ENCODE assay signal across 21 mouse cellular contexts in the genomic region with DNA sequence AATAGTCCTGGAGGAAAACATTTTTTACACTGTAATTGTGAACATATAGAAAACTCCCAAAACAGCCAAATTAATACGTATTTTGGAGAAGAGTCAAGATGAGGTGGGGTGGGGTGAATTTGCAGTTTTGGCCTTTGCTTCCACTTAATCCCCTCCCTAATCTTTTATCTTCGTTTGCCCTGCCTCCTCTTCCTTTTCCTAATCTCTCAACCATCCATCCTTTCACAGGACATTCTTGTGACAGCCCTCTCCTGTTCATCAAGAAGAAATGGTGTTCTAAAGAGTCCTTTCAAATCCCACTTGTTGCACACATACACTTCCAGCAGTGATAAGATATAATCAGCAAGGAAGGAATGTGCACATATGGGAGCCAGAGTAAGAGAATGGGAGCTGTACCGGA.
"Had no signal": no experiment of that assay in that cellular context is flagged by ENCODE, and none has a peak within 500 bp of the region (broad histone marks: within the 10 kb centered on the region; RNA-seq: fewer than 3 reads in every experiment).

No protein-coding gene starts in this region.

- H3K9ac ChIP-seq: intestine, embryonic 15.5 days; kidney, embryonic 15.5 days; limb, embryonic 12.5 days; limb, embryonic 15.5 days; midbrain, embryonic 13.5 days; neural tube, embryonic 13.5 days; stomach, embryonic 15.5 days had no signal

- H3K4me1 ChIP-seq: intestine, embryonic 15.5 days; kidney, embryonic 15.5 days; limb, embryonic 15.5 days; midbrain, embryonic 10.5 days; midbrain, embryonic 13.5 days; neural tube, embryonic 13.5 days; stomach, embryonic 15.5 days had no signal

- H3K4me3 ChIP-seq: intestine, embryonic 15.5 days; kidney, embryonic 15.5 days; limb, embryonic 12.5 days; limb, embryonic 15.5 days; midbrain, embryonic 10.5 days; midbrain, embryonic 13.5 days; myocyte; neural tube, embryonic 13.5 days; stomach, embryonic 15.5 days had no signal

- H3K27me3 ChIP-seq: intestine, embryonic 15.5 days; kidney, embryonic 15.5 days; limb, embryonic 12.5 days; limb, embryonic 15.5 days; midbrain, embryonic 13.5 days; neural tube, embryonic 13.5 days; stomach, embryonic 15.5 days had no signal

- H3K9me3 ChIP-seq: intestine, embryonic 15.5 days; kidney, embryonic 15.5 days; limb, embryonic 12.5 days; limb, embryonic 15.5 days; midbrain, embryonic 10.5 days; midbrain, embryonic 13.5 days; neural tube, embryonic 13.5 days; stomach, embryonic 15.5 days had no signal

- ATAC-seq: intestine, embryonic 15.5 days; midbrain, embryonic 13.5 days; midbrain, embryonic 16.5 days had no signal

- H3K27ac ChIP-seq: intestine, embryonic 15.5 days; kidney, embryonic 15.5 days; limb, embryonic 12.5 days; limb, embryonic 15.5 days; macrophage; midbrain, embryonic 10.5 days; midbrain, embryonic 13.5 days; neural tube, embryonic 13.5 days; stomach, embryonic 15.5 days had no signal

- DNase-seq: kidney, adult 11 months; kidney, adult 8-10 months; kidney, postnatal 10 days; kidney, postnatal 36 days; left cerebral cortex, postnatal 4 days; lung, adult 2 months; retina, postnatal 1 day; right cerebral cortex, postnatal 25 days; spleen, adult 18-20 months; thymus, postnatal 36 days had no signal

- H3K4me2 ChIP-seq: intestine, embryonic 15.5 days; kidney, embryonic 15.5 days; limb, embryonic 12.5 days; limb, embryonic 15.5 days; midbrain, embryonic 13.5 days; neural tube, embryonic 13.5 days; stomach, embryonic 15.5 days had no signal

- H3K36me3 ChIP-seq: intestine, embryonic 15.5 days; kidney, embryonic 15.5 days; limb, embryonic 12.5 days; limb, embryonic 15.5 days; midbrain, embryonic 10.5 days; midbrain, embryonic 13.5 days; neural tube, embryonic 13.5 days; stomach, embryonic 15.5 days had no signal
